8 mouse cellular contexts compared by ENCODE assay signal in genomic region chr8:106052510-106053089, GRCm38 (mm10).
DNase-seq lines count a peak whose midpoint lies in the region.

No protein-coding gene starts in this region.

- peak; percentile 28 for DNase-seq in retina, postnatal 1 day
- no peak for DNase-seq in retina, embryonic 14.5 days (ENCODE audit: low spot score)
- DNase-seq in brain, adult 2 months (ENCODE audit: low read depth, low spot score) = peak; percentile 55
- peak; percentile 64 for DNase-seq in spleen, adult 12 weeks (ENCODE audit: low spot score)
- peak; percentile 52 to 53 for DNase-seq in thymus, postnatal 36 days
- no peak for DNase-seq in kidney, postnatal 10 days
- no peak for DNase-seq in cerebellum, adult 8-10 months
- no peak for DNase-seq in kidney, postnatal 25 days

Comparison
In these comparisons a context has a peak if more than half of its experiments do, and no peak if none do; other contexts are left out.
1. DNase-seq: peak in retina, postnatal 1 day (single experiment), brain, adult 2 months (single experiment), spleen, adult 12 weeks (single experiment) and thymus, postnatal 36 days (2 of 2); none in retina, embryonic 14.5 days (single experiment), kidney, postnatal 10 days (single experiment), cerebellum, adult 8-10 months (single experiment) and kidney, postnatal 25 days (0 of 2).